Mouse (Mus musculus): Measurements from ENCODE around the gene Fam76b. TPM values are rescaled to one million over a fixed set of nuclear protein-coding genes. Genes with fewer than 3 reads are reported as not detected.

Gene Fam76b
- total and polyA plus RNA-seq, 3 experiments = 27.9 to 43.8 (median 39.2) TPM

GRCm38 (mm10) chr9:13874359-13874758 lies 46.8 kb downstream of the Fam76b start:
- Histone ChIP-seq H3K4me3 (ENCODE audit: control insufficient read depth in 1 of 2, insufficient read depth in 1 of 2, low read depth in 2 of 2, low read length in 2 of 2) (no peak overlapping the region), H3K27ac (ENCODE audit: control insufficient read depth, low read depth, low read length) (no peak overlapping the region), H3K79me2 (ENCODE audit: control insufficient read depth, insufficient read depth, low read length, poor library complexity) (no peaks in the 10 kb centered on the region), H3K9me3 (replicated peaks; ENCODE audit: insufficient read depth, low read length) (no peaks in the 10 kb centered on the region), H3K4me1 (ENCODE audit: control insufficient read depth in 1 of 2, insufficient read depth in 2 of 2, low read length in 2 of 2) (no peaks in the 10 kb centered on the region), H3K27me3 (ENCODE audit: control insufficient read depth in 1 of 2, insufficient read depth in 2 of 2, low read length in 2 of 2) (peaks cover 21 to 27% of the 10 kb centered on the region in 2 experiments), H3K9ac (ENCODE audit: control insufficient read depth, low read depth, low read length, poor library complexity, severe bottlenecking) (no peak overlapping the region), H3K36me3 (ENCODE audit: control insufficient read depth in 1 of 2, insufficient read depth in 2 of 2, low read length in 2 of 2) (no peaks in the 10 kb centered on the region)
- DNase-seq (ENCODE audit: low read depth, low spot score) = peak; percentile 70
- no peak for TF ChIP-seq ZKSCAN1 (IDR thresholded peaks at IDR 0.05; ENCODE audit: low read depth, low read length)
- no peak for TF ChIP-seq RCOR1 (IDR thresholded peaks at IDR 0.05; ENCODE audit: low read depth, low read length)
- TF ChIP-seq CTCF (IDR thresholded peaks at IDR 0.05 in 2 of 3, conservative IDR thresholded peaks at IDR 0.05 in 1 of 3; ENCODE audit: control insufficient read depth in 1 of 3, insufficient read depth in 1 of 3, low read depth in 2 of 3, low read length in 3 of 3, poor library complexity in 1 of 3, severe bottlenecking in 1 of 3) = peak; percentile 51 to 94 (median 86)
- no peak for TF ChIP-seq USF2 (IDR thresholded peaks at IDR 0.05; ENCODE audit: borderline replicate concordance in 1 of 2, insufficient read depth in 1 of 2, low read depth in 1 of 2, low read length in 2 of 2)
- TF ChIP-seq ZNF384 (IDR thresholded peaks at IDR 0.05; ENCODE audit: low read depth, low read length) = no peak
- no peak for TF ChIP-seq MAZ (IDR thresholded peaks at IDR 0.05; ENCODE audit: low read depth, low read length)
- TF ChIP-seq POLR2AphosphoS2 (IDR thresholded peaks at IDR 0.05; ENCODE audit: low read length) = no peak
- TF ChIP-seq POLR2AphosphoS5 (IDR thresholded peaks at IDR 0.05; ENCODE audit: borderline replicate concordance, low read depth, low read length) = no peak
- no peak for TF ChIP-seq MAFK (IDR thresholded peaks at IDR 0.05; ENCODE audit: borderline replicate concordance, low read depth, low read length)
- TF ChIP-seq TAL1 (IDR thresholded peaks at IDR 0.05; ENCODE audit: low read length) = no peak
- no peak for TF ChIP-seq TBP (IDR thresholded peaks at IDR 0.05; ENCODE audit: low read depth, low read length)
- no peak for TF ChIP-seq MAX (IDR thresholded peaks at IDR 0.05; ENCODE audit: low read length)
- peak; percentile 88 for TF ChIP-seq RAD21 (IDR thresholded peaks at IDR 0.05; ENCODE audit: low read depth, low read length)
- TF ChIP-seq TCF12 (IDR thresholded peaks at IDR 0.05; ENCODE audit: low read depth, low read length) = no peak
- no peak for TF ChIP-seq JUND (IDR thresholded peaks at IDR 0.05; ENCODE audit: low read depth, low read length)
- peak; percentile 79 for TF ChIP-seq ZC3H11A (IDR thresholded peaks at IDR 0.05; ENCODE audit: low read depth, low read length)
- TF ChIP-seq NELFE (IDR thresholded peaks at IDR 0.05; ENCODE audit: low read depth, low read length) = no peak
- TF ChIP-seq POLR2A (IDR thresholded peaks at IDR 0.05; ENCODE audit: control insufficient read depth in 1 of 2, insufficient read depth in 1 of 2, low read depth in 1 of 2, low read length in 2 of 2, poor library complexity in 1 of 2) = no peak
- TF ChIP-seq E2F4 (IDR thresholded peaks at IDR 0.05; ENCODE audit: borderline replicate concordance, low read depth, low read length) = no peak
- no peak for TF ChIP-seq UBTF (IDR thresholded peaks at IDR 0.05; ENCODE audit: borderline replicate concordance, insufficient read depth, low read depth, low read length)
- no peak for TF ChIP-seq MYB (IDR thresholded peaks at IDR 0.05; ENCODE audit: low read depth, low read length)
- no peak for TF ChIP-seq GATA1 (IDR thresholded peaks at IDR 0.05; ENCODE audit: low read depth, low read length)
- TF ChIP-seq USF1 (IDR thresholded peaks at IDR 0.05; ENCODE audit: low read depth, low read length) = no peak
- no peak for TF ChIP-seq KAT2A (conservative IDR thresholded peaks at IDR 0.05; ENCODE audit: low read depth, low read length)
- TF ChIP-seq MEF2A (IDR thresholded peaks at IDR 0.05; ENCODE audit: extremely low read depth, insufficient replicate concordance, low read depth, low read length, poor library complexity, severe bottlenecking) = no peak
- peak; percentile 86 for TF ChIP-seq SMC3 (IDR thresholded peaks at IDR 0.05; ENCODE audit: low read depth, low read length)

Measured in MEL (cell line).